Mouse (Mus musculus) left cerebral cortex, postnatal 36 days (tissue): ENCODE results near the gene Tmem199. TPM values are rescaled to one million over a fixed set of nuclear protein-coding genes. Genes with fewer than 3 reads are reported as not detected.
A peak's percentile ranks its signal among the peaks of the same experiment; 100 is the strongest.

Source experiments
- DNase-seq, 2 experiments: peaks; one replicate each; pipeline ENCODE4 v3.0.0; 2021 to 2022; ENCODE audit warnings: low spot score in 2 of 2, mixed read lengths in 1 of 2
- intact Hi-C: fragments of 180-260 bp; cut with DNase I; formaldehyde crosslinking; loops from one replicate; pipeline ENCODE4 v1.15.1; 2025
- total RNA-seq, 2 experiments: library from RNA; stranded (reverse); gene quantifications; 2 replicates each; pipeline ENCODE4 v1.2.3; 2021

Tmem199 gene
- total RNA-seq, 2 experiments from 2014 or later, result 38.0 to 44.6 TPM

DNA sequence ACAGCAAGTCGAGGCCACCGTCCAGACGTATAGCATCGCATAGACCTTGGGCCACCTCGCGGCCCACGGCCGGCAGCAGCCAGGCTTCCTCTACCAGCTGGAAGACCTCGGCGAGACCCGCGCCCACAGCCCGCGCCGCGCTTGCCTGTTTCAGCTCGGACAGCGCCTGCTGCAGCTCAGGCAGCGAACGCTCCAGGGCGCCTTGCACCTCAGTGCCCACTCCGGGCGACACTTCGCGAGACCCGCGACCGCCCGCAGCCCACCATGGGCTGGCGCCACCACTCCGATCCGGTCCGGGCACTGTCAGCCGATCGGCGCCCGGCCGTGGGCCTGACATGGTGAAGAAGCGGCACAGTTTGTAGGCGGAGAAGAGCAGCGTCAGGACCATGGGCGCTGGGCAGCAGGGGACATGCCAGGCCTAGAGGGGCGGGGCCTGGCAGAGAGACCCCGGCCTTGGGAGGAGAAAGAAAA, 14.9 kb downstream of the Tmem199 start:
- intact Hi-C loops, result no loop called here
- DNase-seq, result peak; percentile 67 to 70

DNA sequence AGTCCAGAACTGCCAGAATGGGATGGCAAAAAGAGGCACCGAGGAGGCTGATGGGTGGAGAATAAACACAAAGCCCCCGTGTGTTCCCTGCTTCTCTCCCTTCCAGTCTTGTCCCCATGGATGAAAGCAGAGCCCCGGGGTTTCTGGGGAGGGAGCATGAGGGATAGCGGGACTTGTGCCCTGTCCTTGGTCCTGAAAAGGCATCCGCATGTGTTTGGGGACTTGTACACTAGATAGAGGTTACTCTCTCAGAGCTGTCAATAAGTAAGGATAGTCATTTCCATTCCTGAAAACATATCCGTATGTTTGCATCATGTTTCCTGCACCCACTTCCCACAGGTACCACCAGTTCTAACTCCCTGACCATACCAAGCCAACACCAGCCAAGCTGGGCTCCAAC, 16.1 kb downstream of the Tmem199 start:
- intact Hi-C loops, result no loop called here

GRCm38 (mm10) chr11:78490781-78491241, 21.2 kb downstream of the Tmem199 start:
- DNase-seq, result peak; percentile 57 to 71
- intact Hi-C loops, result no loop called here

More for the DNA sequence above, 16.1 kb downstream of the Tmem199 start:
- DNase-seq, result no peak

DNA sequence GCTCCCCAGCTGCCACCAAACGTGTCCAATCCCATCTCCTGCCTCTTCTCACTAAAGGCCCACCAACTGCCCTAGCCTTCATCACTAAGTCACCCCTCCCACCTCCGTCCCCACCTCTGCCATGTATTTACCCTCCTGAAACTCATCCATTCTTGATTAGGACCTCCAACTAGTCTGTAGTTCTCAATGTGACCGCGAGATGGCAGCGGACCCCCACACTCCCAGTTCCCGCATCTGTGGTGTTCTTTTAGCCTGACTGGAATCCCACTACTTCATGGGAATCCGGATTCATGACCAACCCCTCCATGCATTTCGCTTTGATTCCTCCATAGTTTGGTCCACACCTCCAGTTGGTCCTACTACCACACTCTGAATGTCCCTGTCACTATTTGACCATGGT, 23.8 kb downstream of the Tmem199 start:
- intact Hi-C loops, result no loop called here
- peak; percentile 54 to 73 for DNase-seq

GRCm38 (mm10) chr11:78483639-78484038, 28.3 kb downstream of the Tmem199 start:
- DNase-seq, result no peak
- intact Hi-C loops, result no loop called here

- DNase-seq, result no peak
- intact Hi-C loops, result no loop called here
Observed at GRCm38 (mm10) chr11:78475289-78475688, 36.7 kb downstream of the Tmem199 start.

GRCm38 (mm10) chr11:78471326-78472103, 40.5 kb downstream of the Tmem199 start:
- DNase-seq, result no peak
- intact Hi-C loops, result no loop called here

DNA sequence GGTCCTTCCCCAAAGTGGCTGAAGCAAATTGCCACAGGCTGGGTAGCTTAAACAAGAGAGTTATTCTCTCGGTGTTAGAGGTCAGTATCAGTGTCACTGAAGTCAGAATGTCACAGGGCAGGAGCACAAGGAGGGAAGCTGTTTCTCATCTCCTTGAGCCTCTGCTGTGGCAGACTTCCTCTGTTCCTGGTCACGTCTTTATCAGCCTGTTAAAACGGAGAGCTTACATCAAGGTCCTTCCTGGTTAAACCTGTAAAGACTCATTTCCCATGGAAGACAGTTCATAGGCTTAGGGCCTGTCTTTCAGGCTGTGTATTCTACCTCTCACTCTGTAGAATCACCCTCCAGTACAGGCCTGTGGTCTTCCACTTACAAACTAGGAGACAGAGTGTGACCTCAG, 44.0 kb downstream of the Tmem199 start:
- no peak for DNase-seq
- intact Hi-C loops, result no loop called here

DNA sequence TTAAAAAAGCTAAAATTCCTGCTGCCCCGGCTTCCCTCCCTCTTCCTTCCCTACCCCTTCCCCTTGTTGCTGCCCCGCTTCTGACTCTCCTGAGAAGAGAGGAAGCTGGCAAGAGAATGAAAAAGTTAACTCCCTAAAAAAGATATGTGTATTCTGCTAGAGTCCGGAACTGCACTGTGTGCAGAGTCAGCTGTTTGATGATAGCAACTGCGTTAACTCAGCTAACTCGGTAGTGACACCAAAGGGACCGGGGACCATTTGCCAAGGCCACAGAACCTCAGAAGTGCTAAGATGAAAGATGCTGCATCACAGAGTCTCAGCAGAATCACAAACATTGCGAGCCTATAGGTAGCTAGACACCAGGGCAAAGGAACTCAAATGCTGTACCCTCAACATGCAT, 44.5 kb downstream of the Tmem199 start:
- DNase-seq, result no peak
- intact Hi-C loops, result no loop called here

DNA sequence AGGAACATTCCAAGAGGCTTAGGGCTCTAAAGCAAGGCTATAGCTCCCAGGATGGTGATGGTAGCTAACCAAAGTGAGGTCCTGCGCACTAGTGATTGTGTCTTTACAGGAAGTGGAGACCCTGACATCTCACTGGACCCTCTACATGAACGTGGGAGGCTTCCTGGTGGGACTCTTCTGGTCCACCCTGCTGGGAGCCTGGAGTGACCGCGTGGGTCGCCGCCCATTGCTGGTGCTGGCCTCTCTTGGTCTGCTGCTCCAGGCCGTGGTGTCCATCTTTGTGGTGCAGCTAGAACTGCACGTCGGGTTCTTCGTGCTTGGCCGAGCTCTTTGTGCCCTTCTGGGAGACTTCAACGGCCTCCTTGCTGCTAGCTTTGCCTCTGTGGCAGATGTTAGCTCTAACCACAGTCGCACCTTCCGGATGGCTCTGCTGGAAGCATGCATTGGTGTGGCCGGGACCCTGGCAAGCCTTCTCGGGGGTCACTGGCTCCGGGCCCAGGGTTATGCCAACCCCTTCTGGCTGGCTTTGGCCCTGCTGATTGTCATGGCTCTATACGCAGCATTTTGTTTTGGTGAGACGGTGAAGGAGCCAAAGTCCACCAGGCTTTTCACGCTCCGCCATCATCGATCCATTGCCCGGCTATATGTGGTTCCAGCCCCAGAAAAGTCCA, 45.6 kb downstream of the Tmem199 start:
- DNase-seq, result no peak
- intact Hi-C loops, result no loop called here

DNA sequence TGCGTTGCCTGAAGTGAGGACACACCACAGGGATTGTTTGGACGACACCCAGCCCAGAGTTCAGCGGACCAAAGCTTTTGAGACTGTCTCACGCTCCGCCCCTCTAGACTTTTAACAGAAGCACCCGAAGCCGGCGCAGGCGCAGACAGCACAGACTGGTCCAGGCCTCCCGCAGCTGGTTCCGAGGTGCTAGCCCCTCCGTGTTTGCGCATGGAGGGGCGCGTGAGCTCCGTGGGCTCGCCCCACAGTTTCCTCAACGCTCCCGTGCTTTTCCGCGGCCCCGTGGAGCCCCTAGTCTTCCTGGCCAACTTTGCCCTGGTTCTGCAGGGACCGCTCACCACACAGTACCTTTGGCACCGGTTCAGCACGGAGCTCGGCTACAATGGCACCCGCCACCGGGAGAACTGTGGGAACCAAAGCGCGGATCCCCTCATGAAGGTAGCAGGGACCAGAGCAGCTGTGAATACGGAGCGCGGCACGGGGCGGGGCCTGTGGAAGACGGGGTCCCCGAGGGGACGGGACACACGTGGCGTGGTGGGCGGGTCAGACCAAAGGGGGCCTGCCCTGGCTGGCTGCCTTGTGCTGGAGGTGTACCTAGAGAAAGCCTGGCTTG, 46.3 kb downstream of the Tmem199 start, which contains the start of gene Slc46a1:
TSS of gene Slc46a1 (plus strand) at position 130 of the 613 bp plus-strand sequence.
- intact Hi-C loops, result no loop called here
- peak; percentile 76 to 77 for DNase-seq

DNA sequence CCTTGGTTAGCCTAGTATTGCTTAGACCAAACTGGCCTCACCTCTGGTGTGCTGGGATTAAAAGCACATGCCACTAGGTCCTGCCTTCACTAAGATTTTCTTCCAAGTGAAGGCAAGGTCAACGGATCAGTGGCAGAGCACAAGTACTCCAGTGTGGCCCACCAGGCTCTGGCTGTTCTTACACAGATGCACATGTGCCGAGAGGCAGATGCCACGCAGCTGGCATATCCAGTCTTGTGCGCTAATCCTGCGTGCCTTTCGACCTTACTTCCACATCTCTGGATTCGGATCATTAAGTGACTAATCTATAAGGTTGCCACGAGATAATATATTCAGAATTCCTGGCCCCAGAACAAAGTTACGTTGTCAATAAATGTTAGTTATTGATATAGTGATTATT, 46.9 kb downstream of the Tmem199 start:
- intact Hi-C loops, result no loop called here
- DNase-seq, result no peak

DNA sequence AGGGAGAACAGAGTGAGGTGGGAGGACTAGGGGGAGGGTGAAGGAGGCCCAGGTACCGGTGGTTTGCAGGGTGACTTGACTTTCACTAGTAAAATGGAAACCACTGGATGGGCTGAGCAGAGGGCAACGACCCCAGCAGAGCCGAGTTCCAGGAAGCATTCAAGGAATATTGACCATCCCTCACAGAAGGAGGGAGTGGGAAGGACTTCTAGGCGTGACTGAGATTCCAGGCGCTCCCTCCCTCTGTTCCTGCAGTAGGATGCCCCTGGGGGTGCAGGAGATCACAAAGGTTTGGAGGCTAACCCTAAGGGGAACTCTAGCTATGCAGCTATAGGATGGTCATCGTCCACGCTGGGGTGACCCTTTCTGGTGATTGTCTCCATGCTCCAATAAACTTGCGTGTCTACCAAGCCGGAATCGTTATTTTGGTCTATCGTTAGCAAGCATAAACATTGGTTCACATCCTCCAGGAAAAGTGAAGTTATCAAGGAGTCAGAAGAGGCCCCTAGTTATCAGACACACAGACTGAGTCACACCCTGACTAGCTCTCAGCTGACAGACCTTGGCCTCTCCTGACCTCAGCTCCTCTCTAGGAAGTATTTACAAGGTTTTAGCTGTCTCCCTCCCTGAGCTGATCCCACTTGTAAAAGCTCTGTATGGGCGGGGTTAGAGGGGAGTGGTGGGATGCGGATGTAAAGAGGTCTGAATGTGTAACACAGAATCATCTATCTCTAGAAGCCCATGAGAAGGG, 48.5 kb downstream of the Tmem199 start:
- DNase-seq, result no peak
- intact Hi-C loops, result no loop called here

- DNase-seq, result no peak
- intact Hi-C loops, result no loop called here
Observed at GRCm38 (mm10) chr11:78462669-78463068, 49.3 kb downstream of the Tmem199 start.

GRCm38 (mm10) chr11:78461894-78462293, 50.1 kb downstream of the Tmem199 start:
- DNase-seq, result no peak
- intact Hi-C loops, result no loop called here

GRCm38 (mm10) chr11:78458740-78459139, 53.2 kb downstream of the Tmem199 start:
- intact Hi-C loops, result no loop called here
- DNase-seq, result no peak
